8 mouse cellular contexts compared by ENCODE assay signal in genomic region chr4:137867225-137867624, GRCm38 (mm10). TPM values are rescaled to one million over a fixed set of nuclear protein-coding genes. Genes with fewer than 3 reads are reported as not detected.
DNase-seq lines count a peak whose midpoint lies in the region; ATAC-seq and TF ChIP-seq lines count a peak whose summit lies in the region.

No protein-coding gene starts in this region.

- no peaks in the 10 kb centered on the region for H3K36me3 ChIP-seq in heart, embryonic 11.5 days (ENCODE audit: control insufficient read depth, insufficient read depth, low read length)
- H3K36me3 ChIP-seq in embryonic facial prominence, embryonic 12.5 days = no peaks in the 10 kb centered on the region
- no peaks in the 10 kb centered on the region for H3K36me3 ChIP-seq in kidney, postnatal 0 days (ENCODE audit: insufficient read depth, low read length)
- H3K36me3 ChIP-seq in lung, embryonic 15.5 days = no peaks in the 10 kb centered on the region

- no peaks in the 10 kb centered on the region for H3K9me3 ChIP-seq in heart, embryonic 11.5 days (replicated peaks; ENCODE audit: control insufficient read depth, low read length)
- no peaks in the 10 kb centered on the region for H3K9me3 ChIP-seq in embryonic facial prominence, embryonic 12.5 days
- no peaks in the 10 kb centered on the region for H3K9me3 ChIP-seq in kidney, postnatal 0 days (replicated peaks; ENCODE audit: low read length)
- no peaks in the 10 kb centered on the region for H3K9me3 ChIP-seq in lung, embryonic 15.5 days

- H3K4me2 ChIP-seq in heart, embryonic 11.5 days = no peak overlapping the region
- H3K4me2 ChIP-seq in embryonic facial prominence, embryonic 12.5 days (replicated peaks) = no peak overlapping the region
- peak overlapping the region; percentile 7; the same call in 1 of the 2 replicates for H3K4me2 ChIP-seq in kidney, postnatal 0 days (ENCODE audit: low read length)
- no peak overlapping the region for H3K4me2 ChIP-seq in lung, embryonic 15.5 days

- 66% methylated on average over 4 of the region's 4 CpGs for WGBS in heart, embryonic 11.5 days (ENCODE audit: insufficient replicate concordance)
- 62% methylated on average over 4 of the region's 4 CpGs for WGBS in embryonic facial prominence, embryonic 12.5 days
- 31% methylated on average over 4 of the region's 4 CpGs for WGBS in kidney, postnatal 0 days
- WGBS in lung, embryonic 15.5 days = 21% methylated on average over 4 of the region's 4 CpGs

- peaks cover 50% of the 10 kb centered on the region for H3K4me1 ChIP-seq in heart, embryonic 11.5 days (ENCODE audit: control insufficient read depth, insufficient read depth, low read length)
- H3K4me1 ChIP-seq in embryonic facial prominence, embryonic 12.5 days = peaks cover 68% of the 10 kb centered on the region
- peaks cover 49% of the 10 kb centered on the region for H3K4me1 ChIP-seq in kidney, postnatal 0 days (replicated peaks; ENCODE audit: insufficient read depth, low read length)
- peaks cover 56% of the 10 kb centered on the region for H3K4me1 ChIP-seq in lung, embryonic 15.5 days

- peak overlapping the region; percentile 1; the same call in 1 of the 2 replicates for H3K27ac ChIP-seq in heart, embryonic 11.5 days (ENCODE audit: low read depth, low read length)
- H3K27ac ChIP-seq in embryonic facial prominence, embryonic 12.5 days = 0 out of 2 replicates have a peak overlapping the region, but pooled peaks have one; percentile 6
- H3K27ac ChIP-seq in kidney, postnatal 0 days = peak overlapping the region; percentile 54; the same call in 1 of the 2 replicates
- H3K27ac ChIP-seq in lung, embryonic 15.5 days = peak overlapping the region; percentile 55

- no peak overlapping the region for H3K9ac ChIP-seq in heart, embryonic 11.5 days (ENCODE audit: low read depth, low read length)
- H3K9ac ChIP-seq in embryonic facial prominence, embryonic 12.5 days = no peak overlapping the region
- H3K9ac ChIP-seq in kidney, postnatal 0 days (ENCODE audit: low read depth, low read length) = no peak overlapping the region
- no peak overlapping the region for H3K9ac ChIP-seq in lung, embryonic 15.5 days

- ATAC-seq in heart, embryonic 11.5 days (replicated peaks; ENCODE audit: insufficient number of reproducible peaks, low FRiP score, low TSS enrichment) = no peak
- ATAC-seq in embryonic facial prominence, embryonic 12.5 days (ENCODE audit: insufficient number of reproducible peaks, insufficient read depth, low FRiP score, low TSS enrichment) = no peak
- ATAC-seq in kidney, postnatal 0 days (replicated peaks; ENCODE audit: low FRiP score, low read depth) = peak; percentile 19
- ATAC-seq in lung, embryonic 15.5 days (ENCODE audit: borderline replicate concordance, extremely low read depth, low FRiP score, low TSS enrichment) = peak; percentile 43; the same call in 1 of the 2 replicates

- H3K4me3 ChIP-seq in heart, embryonic 11.5 days (ENCODE audit: low read depth, low read length) = no peak overlapping the region
- H3K4me3 ChIP-seq in embryonic facial prominence, embryonic 12.5 days = no peak overlapping the region
- H3K4me3 ChIP-seq in kidney, postnatal 0 days (replicated peaks; ENCODE audit: low read depth, low read length) = no peak overlapping the region
- H3K4me3 ChIP-seq in lung, embryonic 15.5 days = no peak overlapping the region

- TF ChIP-seq CTCF in kidney, postnatal 0 days (IDR thresholded peaks at IDR 0.05; ENCODE audit: low read depth) = 0 out of 2 replicates have a peak, but pooled peaks have one; percentile 2

- no peaks in the 10 kb centered on the region for H3K27me3 ChIP-seq in heart, embryonic 11.5 days (ENCODE audit: control insufficient read depth, insufficient read depth, low read length)
- H3K27me3 ChIP-seq in embryonic facial prominence, embryonic 12.5 days = no peaks in the 10 kb centered on the region
- H3K27me3 ChIP-seq in kidney, postnatal 0 days (ENCODE audit: insufficient read depth, low read length) = no peaks in the 10 kb centered on the region
- H3K27me3 ChIP-seq in lung, embryonic 15.5 days = peaks cover 14% of the 10 kb centered on the region; the same call in 1 of the 2 replicates

- no peak for DNase-seq in heart, adult 9 months (ENCODE audit: low spot score in 2 of 2)
- peak; percentile 78 for DNase-seq in kidney, postnatal 0 days (ENCODE audit: low spot score)
- DNase-seq in embryo, embryonic 11 days = no peak
- no peak for DNase-seq in right cerebral cortex, postnatal 10 days (ENCODE audit: low spot score in 2 of 2)
- DNase-seq in layer of hippocampus, adult 11-12 months (ENCODE audit: low spot score) = no peak

RNA-seq across cellular contexts. Expression of gene Ece1, which starts 5.2 kb away (rescaled TPM):
- polyA plus RNA-seq in heart, embryonic 11.5 days (2014; fragmentation: Nextera tagmentation; extraction: Ambion mirVana) = 129 and 157 TPM in 2 replicates
- 32.6 and 36.7 TPM in 2 replicates for polyA plus RNA-seq in embryonic facial prominence, embryonic 12.5 days (2016; fragmentation: Nextera tagmentation; extraction: Ambion mirVana)
- polyA plus RNA-seq in kidney, postnatal 0 days (2015; fragmentation: Nextera tagmentation; extraction: Ambion mirVana) = 36.1 and 40.8 TPM in 2 replicates
- 31.1 and 48.4 TPM in 2 replicates for polyA plus RNA-seq in lung, embryonic 15.5 days (2015; fragmentation: Nextera tagmentation; extraction: Ambion mirVana)

Comparison
In these comparisons a context has a peak if more than half of its experiments do, and no peak if none do; other contexts are left out.
1. ATAC-seq: peak in kidney, postnatal 0 days (single experiment) and lung, embryonic 15.5 days (single experiment); none in heart, embryonic 11.5 days (single experiment) and embryonic facial prominence, embryonic 12.5 days (single experiment).
2. H3K27ac ChIP-seq: peak in every context shown above with its lines; median percentile 55 in lung, embryonic 15.5 days; 54 in kidney, postnatal 0 days; 6 in embryonic facial prominence, embryonic 12.5 days; 1 in heart, embryonic 11.5 days.